Mouse (Mus musculus): ENCODE measurements at regions not wholly inside any gene's neighbourhood (a gene's known extent, or its start where the extent isn't known, plus 50 kb on each side); places are given as distances from the start of the nearest gene placed in this dataset.

GRCm38 (mm10) chr17:88142809-88143208, 77.7 kb upstream of the Fbxo11 start:
- no peaks in the 10 kb centered on the region for H3K9me3 ChIP-seq
- no peaks in the 10 kb centered on the region for H3K27me3 ChIP-seq (replicated peaks)
- H3K4me1 ChIP-seq: no peaks in the 10 kb centered on the region
- TF ChIP-seq FLI1 (IDR thresholded peaks at IDR 0.05; ENCODE audit: low read length): no peak
- no peak for TF ChIP-seq GATA1 (IDR thresholded peaks at IDR 0.05; ENCODE audit: borderline replicate concordance, low read length)
- H3K36me3 ChIP-seq (replicated peaks; ENCODE audit: low read length): no peaks in the 10 kb centered on the region
- no peak overlapping the region for H3K4me3 ChIP-seq (replicated peaks)

GRCm38 (mm10) chr17:88143378-88143943, 78.4 kb upstream of the Fbxo11 start:
- Histone ChIP-seq H3K4me1 (no peaks in the 10 kb centered on the region), H3K4me3 (replicated peaks) (no peak overlapping the region), H3K9me3 (no peaks in the 10 kb centered on the region), H3K27me3 (replicated peaks) (no peaks in the 10 kb centered on the region), H3K36me3 (replicated peaks; ENCODE audit: low read length) (no peaks in the 10 kb centered on the region)
- TF ChIP-seq FLI1 (IDR thresholded peaks at IDR 0.05; ENCODE audit: low read length) (no peak), GATA1 (IDR thresholded peaks at IDR 0.05; ENCODE audit: borderline replicate concordance, low read length) (no peak)

GRCm38 (mm10) chr17:88158550-88158949, 93.5 kb upstream of the Fbxo11 start:
- no peak for TF ChIP-seq FLI1 (IDR thresholded peaks at IDR 0.05; ENCODE audit: low read length)
- TF ChIP-seq GATA1 (IDR thresholded peaks at IDR 0.05; ENCODE audit: borderline replicate concordance, low read length): no peak
- H3K4me1 ChIP-seq: no peaks in the 10 kb centered on the region
- peaks cover 56% of the 10 kb centered on the region for H3K9me3 ChIP-seq
- H3K27me3 ChIP-seq (replicated peaks): no peaks in the 10 kb centered on the region
- no peak overlapping the region for H3K4me3 ChIP-seq (replicated peaks)
- H3K36me3 ChIP-seq (replicated peaks; ENCODE audit: low read length): no peaks in the 10 kb centered on the region

GRCm38 (mm10) chr17:88159212-88159668, 94.1 kb upstream of the Fbxo11 start:
- Histone ChIP-seq H3K4me3 (replicated peaks) (no peak overlapping the region), H3K4me1 (no peaks in the 10 kb centered on the region), H3K36me3 (replicated peaks; ENCODE audit: low read length) (no peaks in the 10 kb centered on the region), H3K27me3 (replicated peaks) (no peaks in the 10 kb centered on the region), H3K9me3 (peaks cover 56% of the 10 kb centered on the region)
- TF ChIP-seq GATA1 (IDR thresholded peaks at IDR 0.05; ENCODE audit: borderline replicate concordance, low read length) (no peak), FLI1 (IDR thresholded peaks at IDR 0.05; ENCODE audit: low read length) (no peak)

GRCm38 (mm10) chr17:88159851-88160676, 95.0 kb upstream of the Fbxo11 start:
- Histone ChIP-seq H3K4me3 (replicated peaks) (no peak overlapping the region), H3K36me3 (replicated peaks; ENCODE audit: low read length) (no peaks in the 10 kb centered on the region), H3K27me3 (replicated peaks) (no peaks in the 10 kb centered on the region), H3K9me3 (peaks cover 62% of the 10 kb centered on the region), H3K4me1 (no peaks in the 10 kb centered on the region)
- no peak for TF ChIP-seq GATA1 (IDR thresholded peaks at IDR 0.05; ENCODE audit: borderline replicate concordance, low read length)
- TF ChIP-seq FLI1 (IDR thresholded peaks at IDR 0.05; ENCODE audit: low read length): no peak

- Histone ChIP-seq H3K4me1 (no peaks in the 10 kb centered on the region), H3K27me3 (replicated peaks) (no peaks in the 10 kb centered on the region), H3K9me3 (peaks cover 65% of the 10 kb centered on the region), H3K36me3 (replicated peaks; ENCODE audit: low read length) (no peaks in the 10 kb centered on the region), H3K4me3 (replicated peaks) (no peak overlapping the region)
- TF ChIP-seq GATA1 (IDR thresholded peaks at IDR 0.05; ENCODE audit: borderline replicate concordance, low read length): no peak
- no peak for TF ChIP-seq FLI1 (IDR thresholded peaks at IDR 0.05; ENCODE audit: low read length)
Observed at GRCm38 (mm10) chr17:88160677-88161001, 95.5 kb upstream of the Fbxo11 start.

- Histone ChIP-seq H3K36me3 (replicated peaks; ENCODE audit: low read length) (no peaks in the 10 kb centered on the region), H3K9me3 (peaks cover 64% of the 10 kb centered on the region), H3K4me1 (no peaks in the 10 kb centered on the region), H3K27me3 (replicated peaks) (no peaks in the 10 kb centered on the region), H3K4me3 (replicated peaks) (no peak overlapping the region)
- TF ChIP-seq GATA1 (IDR thresholded peaks at IDR 0.05; ENCODE audit: borderline replicate concordance, low read length) (no peak), FLI1 (IDR thresholded peaks at IDR 0.05; ENCODE audit: low read length) (no peak)
Observed at GRCm38 (mm10) chr17:88161766-88162165, 96.7 kb upstream of the Fbxo11 start.

GRCm38 (mm10) chr17:88164805-88165204, 99.7 kb upstream of the Fbxo11 start:
- Histone ChIP-seq H3K9me3 (peaks cover 47% of the 10 kb centered on the region), H3K4me3 (replicated peaks) (no peak overlapping the region), H3K36me3 (replicated peaks; ENCODE audit: low read length) (no peaks in the 10 kb centered on the region), H3K4me1 (no peaks in the 10 kb centered on the region), H3K27me3 (replicated peaks) (no peaks in the 10 kb centered on the region)
- no peak for TF ChIP-seq FLI1 (IDR thresholded peaks at IDR 0.05; ENCODE audit: low read length)
- no peak for TF ChIP-seq GATA1 (IDR thresholded peaks at IDR 0.05; ENCODE audit: borderline replicate concordance, low read length)

GRCm38 (mm10) chr17:88165811-88166210, 100.7 kb upstream of the Fbxo11 start:
- TF ChIP-seq GATA1 (IDR thresholded peaks at IDR 0.05; ENCODE audit: borderline replicate concordance, low read length): no peak
- TF ChIP-seq FLI1 (IDR thresholded peaks at IDR 0.05; ENCODE audit: low read length): no peak
- Histone ChIP-seq H3K36me3 (replicated peaks; ENCODE audit: low read length) (no peaks in the 10 kb centered on the region), H3K9me3 (peaks cover 43% of the 10 kb centered on the region), H3K4me1 (no peaks in the 10 kb centered on the region), H3K4me3 (replicated peaks) (no peak overlapping the region), H3K27me3 (replicated peaks) (no peaks in the 10 kb centered on the region)

All from megakaryocyte, embryonic 14.5 days (primary cell).